Mouse (Mus musculus) right cerebral cortex, adult 18-20 months (tissue): ENCODE measurements around the gene Slc25a26.
A peak's percentile ranks its signal among the peaks of the same experiment; 100 is the strongest.
"Not testable (repeated sequence)": the region's sequence is repeated elsewhere in the genome, so short reads cannot be mapped to it uniquely, and the experiment has no call there.

ENCODE experiments used
- DNase-seq: peaks from one replicate; pipeline ENCODE4 v3.0.0; 2022; ENCODE audit warnings: mixed read lengths

Gene Slc25a26

GRCm38 (mm10) chr6:94553085-94553484 lies 53.0 kb downstream of the Slc25a26 start:
- DNase-seq = no peak

- not testable (repeated sequence) for DNase-seq
Observed at GRCm38 (mm10) chr6:94558603-94559002, 58.5 kb downstream of the Slc25a26 start.

GRCm38 (mm10) chr6:94560896-94561295 lies 60.8 kb downstream of the Slc25a26 start:
- DNase-seq = no peak

- DNase-seq = no peak
Observed at GRCm38 (mm10) chr6:94561346-94561745, 61.2 kb downstream of the Slc25a26 start.

GRCm38 (mm10) chr6:94563203-94563940 lies 63.2 kb downstream of the Slc25a26 start:
- DNase-seq = no peak

- DNase-seq = no peak
Observed at GRCm38 (mm10) chr6:94565766-94566165, 65.6 kb downstream of the Slc25a26 start.

GRCm38 (mm10) chr6:94568040-94568439 lies 67.9 kb downstream of the Slc25a26 start:
- no peak for DNase-seq

- DNase-seq = no peak
Observed at GRCm38 (mm10) chr6:94575526-94576166, 75.5 kb downstream of the Slc25a26 start.

GRCm38 (mm10) chr6:94577991-94578390 lies 77.9 kb downstream of the Slc25a26 start:
- DNase-seq = peak; percentile 39

- no peak for DNase-seq
Observed at GRCm38 (mm10) chr6:94582055-94582454, 81.9 kb downstream of the Slc25a26 start.

- DNase-seq = peak; percentile 80
Observed at GRCm38 (mm10) chr6:94584147-94584695, 84.1 kb downstream of the Slc25a26 start.

- no peak for DNase-seq
Observed at GRCm38 (mm10) chr6:94584976-94585375, 84.8 kb downstream of the Slc25a26 start.

- DNase-seq = no peak
Observed at GRCm38 (mm10) chr6:94588365-94588764, 88.2 kb downstream of the Slc25a26 start.

- DNase-seq = no peak
Observed at GRCm38 (mm10) chr6:94592243-94592642, 92.1 kb downstream of the Slc25a26 start.

GRCm38 (mm10) chr6:94592710-94593109 lies 92.6 kb downstream of the Slc25a26 start:
- no peak for DNase-seq

GRCm38 (mm10) chr6:94594096-94594665 lies 94.0 kb downstream of the Slc25a26 start:
- DNase-seq = no peak

GRCm38 (mm10) chr6:94594711-94595110 lies 94.6 kb downstream of the Slc25a26 start:
- DNase-seq = no peak

GRCm38 (mm10) chr6:94595206-94595605 lies 95.1 kb downstream of the Slc25a26 start:
- no peak for DNase-seq

GRCm38 (mm10) chr6:94596051-94596760 lies 96.1 kb downstream of the Slc25a26 start:
- DNase-seq = no peak

GRCm38 (mm10) chr6:94596761-94597485 lies 96.8 kb downstream of the Slc25a26 start:
- DNase-seq = no peak

GRCm38 (mm10) chr6:94598421-94598820 lies 98.3 kb downstream of the Slc25a26 start:
- no peak for DNase-seq

GRCm38 (mm10) chr6:94599016-94599415 lies 98.9 kb downstream of the Slc25a26 start:
- DNase-seq = no peak
